Mouse (Mus musculus) thymus, adult 2 months (tissue): ENCODE results near the gene Cetn4.

Experiments
- CTCF ChIP-seq: fragments of 200-500 bp; IDR thresholded peaks from 2 replicates; pipeline ENCODE4 v1.5.1; 2012; ENCODE audit warnings: mild to moderate bottlenecking, control low read depth, low read length, moderate library complexity, borderline replicate concordance; ENCODE audit not compliant: control insufficient read depth, poor library complexity, insufficient read depth; ENCODE audit errors: extremely low read depth
- POLR2A ChIP-seq: fragments of 200-500 bp; IDR thresholded peaks from 2 replicates; pipeline ENCODE4 v1.6.1; 2012; ENCODE audit warnings: mild to moderate bottlenecking, low read length, control low read depth, moderate library complexity; ENCODE audit not compliant: control insufficient read depth, poor library complexity, insufficient read depth; ENCODE audit errors: extremely low read depth

DNA sequence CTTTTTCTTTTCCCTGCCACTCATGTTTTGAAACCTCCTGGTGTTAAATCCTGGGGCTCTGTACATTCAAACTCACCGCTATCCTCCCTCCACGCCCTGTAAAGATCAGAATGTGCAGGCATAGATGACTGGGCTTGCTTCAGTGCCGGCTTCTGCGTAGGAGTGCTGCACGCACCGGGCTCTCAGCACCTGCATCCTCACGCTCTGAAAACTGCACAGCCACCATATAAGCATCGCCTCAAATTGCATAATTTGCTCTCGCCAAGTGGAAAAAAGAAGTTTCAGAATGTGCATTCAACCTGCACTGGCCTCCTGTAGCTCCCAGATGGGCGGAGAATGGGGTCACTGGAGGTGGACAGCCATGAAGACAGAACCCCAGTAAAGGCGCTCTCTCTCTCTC is 44.2 kb downstream of the Cetn4 start:
- TF ChIP-seq CTCF, result no peak
- TF ChIP-seq POLR2A, result no peak
